Mouse (Mus musculus) gastrocnemius, postnatal 36 days (tissue): ENCODE measurements around the gene Plxnc1. TPM values are rescaled to one million over a fixed set of nuclear protein-coding genes. Genes with fewer than 3 reads are reported as not detected.

Experiments
- DNase-seq, 2 experiments: peaks; one replicate each; pipeline ENCODE4 v3.0.0; 2022
- intact Hi-C: fragments of 180-260 bp; cut with DNase I; formaldehyde crosslinking; loops from one replicate; pipeline ENCODE4 v1.15.1; 2025
- total RNA-seq, 2 experiments: library from RNA; stranded (reverse); gene quantifications; 2 replicates each; pipeline ENCODE4 v1.2.3; 2021

Gene Plxnc1
- total RNA-seq, 2 experiments from 2014 or later, result 0.56 to 0.62 TPM

- intact Hi-C loops, result no loop called here
- DNase-seq, result no peak
Observed at GRCm38 (mm10) chr10:94827890-94828733, 116.5 kb downstream of the Plxnc1 start.

GRCm38 (mm10) chr10:94827325-94827724 lies 117.3 kb downstream of the Plxnc1 start:
- DNase-seq, result no peak
- intact Hi-C loops, result no loop called here

GRCm38 (mm10) chr10:94826436-94826835 lies 118.2 kb downstream of the Plxnc1 start:
- no peak for DNase-seq
- intact Hi-C loops, result no loop called here

- DNase-seq, result no peak
- intact Hi-C loops, result no loop called here
Observed at GRCm38 (mm10) chr10:94825951-94826350, 118.7 kb downstream of the Plxnc1 start.

- intact Hi-C loops, result no loop called here
- DNase-seq, result no peak
Observed at GRCm38 (mm10) chr10:94823971-94824760, 120.5 kb downstream of the Plxnc1 start.

GRCm38 (mm10) chr10:94818781-94819665 lies 125.6 kb downstream of the Plxnc1 start:
- intact Hi-C loops, result no loop called here
- no peak for DNase-seq

- intact Hi-C loops, result no loop called here
- no peak for DNase-seq
Observed at GRCm38 (mm10) chr10:94818127-94818526, 126.5 kb downstream of the Plxnc1 start.

GRCm38 (mm10) chr10:94811907-94812851 lies 132.5 kb downstream of the Plxnc1 start:
- intact Hi-C loops, result no loop called here

GRCm38 (mm10) chr10:94809946-94810472 lies 134.6 kb downstream of the Plxnc1 start:
- intact Hi-C loops, result no loop called here
- no peak for DNase-seq

More at GRCm38 (mm10) chr10:94811907-94812851, 132.5 kb downstream of the Plxnc1 start:
- no peak for DNase-seq

GRCm38 (mm10) chr10:94808275-94808674 lies 136.4 kb downstream of the Plxnc1 start:
- DNase-seq, result no peak
- intact Hi-C loops, result no loop called here

- no peak for DNase-seq
- intact Hi-C loops, result no loop called here
Observed at GRCm38 (mm10) chr10:94807323-94807722, 137.3 kb downstream of the Plxnc1 start.

GRCm38 (mm10) chr10:94804909-94805220 lies 139.8 kb downstream of the Plxnc1 start:
- no peak for DNase-seq
- intact Hi-C loops, result no loop called here

- intact Hi-C loops, result no loop called here
- no peak for DNase-seq
Observed at GRCm38 (mm10) chr10:94804029-94804908, 140.4 kb downstream of the Plxnc1 start.

GRCm38 (mm10) chr10:94800677-94801354 lies 143.8 kb downstream of the Plxnc1 start:
- no peak for DNase-seq
- intact Hi-C loops, result no loop called here

GRCm38 (mm10) chr10:94799485-94800239 lies 145.0 kb downstream of the Plxnc1 start:
- intact Hi-C loops, result no loop called here
- no peak for DNase-seq

- intact Hi-C loops, result no loop called here
- no peak for DNase-seq
Observed at GRCm38 (mm10) chr10:94798128-94798527, 146.5 kb downstream of the Plxnc1 start.

GRCm38 (mm10) chr10:94794666-94795244 lies 149.9 kb downstream of the Plxnc1 start:
- intact Hi-C loops, result no loop called here

More at GRCm38 (mm10) chr10:94794666-94795244, 149.9 kb downstream of the Plxnc1 start:
- DNase-seq, result no peak
